Mouse (Mus musculus): Measurements from ENCODE around the gene Cdk10.

DNA sequence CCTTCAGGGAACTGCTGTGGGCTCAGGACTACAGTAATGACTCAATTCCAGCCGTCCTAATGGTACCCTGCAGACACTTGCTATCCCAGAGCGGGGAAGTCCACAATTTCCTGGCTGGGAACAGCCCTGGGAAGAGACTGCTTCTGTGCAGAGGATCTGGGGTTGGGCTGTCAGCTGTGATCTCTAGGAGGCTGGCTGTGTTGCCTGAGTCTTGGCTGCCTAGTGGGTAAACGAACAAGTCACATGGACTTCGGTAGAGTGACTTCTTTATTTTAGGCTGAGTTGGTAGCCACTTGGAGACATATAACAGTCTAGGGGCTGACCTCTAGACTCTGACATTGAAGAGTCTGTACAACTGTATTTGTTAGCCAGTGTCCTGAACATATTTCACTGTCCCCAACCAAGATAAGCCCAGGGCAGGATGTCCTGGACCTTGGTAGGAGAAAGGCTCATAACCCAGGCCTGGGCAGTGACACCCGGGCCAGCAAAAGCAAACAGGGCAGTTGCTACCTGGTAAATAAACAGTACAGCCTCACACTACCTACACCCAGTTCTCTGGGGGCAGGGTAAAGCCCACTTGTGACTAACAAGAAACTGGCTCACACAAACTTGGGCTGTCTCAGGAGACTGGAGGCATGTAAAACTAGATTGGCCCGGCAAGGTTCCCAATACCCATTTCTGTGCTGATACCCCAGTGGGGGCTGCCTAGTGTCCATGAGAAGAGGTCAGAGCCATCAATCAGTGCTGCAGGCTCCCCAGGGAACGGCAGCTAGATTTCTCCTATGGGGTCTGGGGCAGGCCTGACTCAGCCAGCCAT lies 17.7 kb downstream of the Cdk10 start:
- no peak for TF ChIP-seq FLI1 (IDR thresholded peaks at IDR 0.05; ENCODE audit: low read length)
- no peak for TF ChIP-seq GATA1 (IDR thresholded peaks at IDR 0.05; ENCODE audit: borderline replicate concordance, low read length)

Data from megakaryocyte, embryonic 14.5 days (primary cell).